Mouse (Mus musculus): Measurements from ENCODE around the gene Olfr1364.

DNA sequence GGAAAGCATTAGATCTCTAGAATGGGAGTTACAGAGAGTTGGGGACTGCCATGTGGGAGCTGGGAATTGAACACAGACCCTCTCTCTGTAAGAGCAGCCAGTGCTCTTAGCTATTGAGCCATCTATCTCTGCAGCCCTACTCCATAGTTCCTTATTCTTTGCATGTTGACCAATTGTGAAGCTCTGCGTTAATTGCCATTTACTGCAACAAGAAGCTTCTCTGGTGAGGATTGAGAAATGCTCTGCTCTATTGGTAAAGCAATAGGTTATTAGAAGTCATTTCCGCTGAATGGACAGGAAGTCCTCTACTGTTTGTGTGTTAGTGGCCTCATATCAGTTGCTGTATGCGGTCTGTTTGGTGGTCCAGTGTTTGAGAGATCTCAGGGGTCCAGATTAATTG, 32.1 kb downstream of the Olfr1364 start:
- TF ChIP-seq POLR2A (IDR thresholded peaks at IDR 0.05; ENCODE audit: extremely low read depth, insufficient read depth, low read length) (no peak), CTCF (IDR thresholded peaks at IDR 0.05; ENCODE audit: low read depth, low read length) (no peak)
